Mouse (Mus musculus) c-Kit-negative CD71-positive TER-119-positive erythroid progenitor cells, embryonic 14.5 days (primary cell): ENCODE data around the gene Nck2.

Source experiments
- DNase-seq: peaks from one replicate; pipeline ENCODE4 v3.0.0-alpha.2; 2013; ENCODE audit warnings: low read depth, low spot score

Gene Nck2

DNA sequence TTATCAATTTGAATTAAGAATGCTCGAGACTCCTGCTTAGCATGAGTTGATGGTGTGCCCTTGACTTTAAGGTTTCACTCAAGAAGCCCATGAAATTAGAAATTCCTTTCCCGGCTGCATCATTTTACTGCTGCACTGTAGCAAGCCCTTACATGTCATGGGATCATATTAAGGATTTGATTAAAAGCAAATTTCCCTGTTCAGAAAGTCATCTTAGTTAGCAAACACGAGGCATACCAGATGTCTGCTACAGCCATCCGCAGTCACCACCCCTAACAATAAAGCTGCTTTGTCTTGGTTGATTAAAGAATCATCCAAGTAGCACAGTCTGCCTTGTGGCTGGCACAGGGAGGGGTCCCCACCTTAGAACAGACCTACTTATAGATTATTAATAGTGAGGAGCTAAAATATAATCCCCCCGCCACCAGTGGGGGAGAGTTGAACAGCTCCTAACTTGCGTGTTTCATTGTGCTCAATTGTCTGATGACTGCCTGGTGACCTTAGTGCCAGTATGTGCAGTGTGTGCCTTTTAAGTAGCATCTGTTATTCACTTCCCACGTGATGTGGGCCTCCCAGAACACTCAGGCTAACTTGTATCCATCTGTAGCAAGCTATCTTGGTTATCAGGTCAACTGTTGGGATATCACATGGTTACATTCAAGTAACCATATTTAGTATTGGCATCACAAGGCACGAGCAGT is 122.4 kb downstream of the Nck2 start:
- no peak for DNase-seq

DNA sequence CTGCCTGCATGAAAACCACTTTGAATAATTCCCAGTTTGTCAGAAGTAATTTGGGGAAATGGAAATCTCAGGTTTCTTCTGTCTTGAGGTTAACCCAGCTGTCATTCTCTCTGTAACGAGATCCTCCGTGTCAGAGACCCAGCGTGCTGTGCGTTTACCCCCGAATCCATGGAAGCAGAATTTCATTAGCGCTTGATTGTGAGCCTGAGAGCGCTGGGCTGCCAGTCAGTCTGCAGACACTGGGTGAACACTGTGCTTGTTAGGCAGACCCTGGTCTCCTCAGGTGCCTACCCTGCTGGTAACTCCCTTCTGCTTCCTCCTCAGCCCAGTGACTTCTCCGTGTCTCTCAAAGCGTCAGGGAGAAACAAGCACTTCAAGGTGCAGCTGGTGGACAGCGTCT is 124.4 kb downstream of the Nck2 start:
- DNase-seq: no peak

DNA sequence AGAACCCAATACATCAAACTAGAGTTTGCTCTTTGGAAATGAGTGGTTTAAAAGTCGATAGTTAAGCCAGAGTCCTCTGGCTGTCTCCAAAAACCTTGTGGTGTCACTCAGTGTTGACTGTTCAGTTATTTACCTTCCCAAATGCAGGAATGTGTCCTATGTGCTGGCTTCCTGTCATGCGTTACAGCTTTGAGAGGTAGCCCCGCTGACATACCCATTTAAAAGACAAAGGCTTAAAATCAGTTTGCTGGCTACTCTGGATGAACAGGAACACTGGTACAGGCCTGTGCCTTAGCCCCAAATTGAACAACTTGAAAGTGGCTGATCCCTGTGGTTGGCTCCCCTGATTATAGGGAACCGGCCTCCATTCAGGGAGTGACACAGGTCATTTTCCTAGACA is 126.7 kb downstream of the Nck2 start:
- no peak for DNase-seq

DNA sequence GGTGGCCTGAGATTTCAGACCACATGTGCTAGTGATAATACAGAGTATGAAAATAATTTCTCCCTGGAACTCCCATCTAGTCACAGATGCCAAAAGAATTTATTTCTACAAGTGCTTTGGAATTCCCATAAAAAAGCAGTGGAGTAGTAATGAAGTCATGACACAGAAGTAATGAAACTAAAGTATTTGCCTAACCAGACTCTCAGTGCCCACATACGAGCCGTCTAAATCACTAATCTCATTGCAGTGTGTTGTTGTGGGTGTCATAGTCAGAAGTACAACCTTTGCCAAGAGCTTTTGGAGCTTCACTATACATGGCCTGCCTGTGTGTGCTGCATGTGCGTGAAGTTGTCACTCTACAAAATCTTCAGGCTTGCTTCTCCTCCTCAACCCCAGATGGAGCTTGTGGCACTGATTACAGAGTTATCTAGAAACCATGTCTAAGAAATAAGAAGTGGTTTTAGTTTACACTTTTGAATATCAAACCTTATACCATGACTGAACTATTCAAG is 130.5 kb downstream of the Nck2 start:
- DNase-seq: no peak

- no peak for DNase-seq
Observed at GRCm38 (mm10) chr1:43577371-43577770, 133.0 kb downstream of the Nck2 start.

GRCm38 (mm10) chr1:43583564-43583963 is 139.2 kb downstream of the Nck2 start:
- no peak for DNase-seq

GRCm38 (mm10) chr1:43589001-43589400 is 144.6 kb downstream of the Nck2 start:
- no peak for DNase-seq

- no peak for DNase-seq
Observed at GRCm38 (mm10) chr1:43589910-43590309, 145.5 kb downstream of the Nck2 start.

DNA sequence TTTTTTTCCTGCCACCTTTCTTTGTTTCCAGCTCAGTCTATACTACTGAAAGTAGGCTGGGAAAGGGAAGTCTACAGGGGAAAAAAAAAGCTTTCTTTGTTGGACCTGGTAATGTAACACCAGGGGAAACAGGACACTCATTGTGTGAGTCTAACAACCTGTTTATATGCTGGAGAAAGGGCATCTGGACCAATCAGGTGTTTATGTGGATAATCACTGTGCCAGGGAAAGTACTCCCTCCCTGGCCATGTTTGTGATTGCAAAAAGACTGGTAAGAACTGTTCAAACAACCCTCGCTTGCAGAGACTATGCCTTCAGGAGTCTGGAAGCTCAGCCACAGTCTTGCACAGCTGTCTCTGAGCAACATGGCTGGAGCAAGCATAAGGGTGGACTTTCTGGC is 146.3 kb downstream of the Nck2 start:
- DNase-seq: no peak

GRCm38 (mm10) chr1:43593069-43593468 is 148.7 kb downstream of the Nck2 start:
- no peak for DNase-seq

DNA sequence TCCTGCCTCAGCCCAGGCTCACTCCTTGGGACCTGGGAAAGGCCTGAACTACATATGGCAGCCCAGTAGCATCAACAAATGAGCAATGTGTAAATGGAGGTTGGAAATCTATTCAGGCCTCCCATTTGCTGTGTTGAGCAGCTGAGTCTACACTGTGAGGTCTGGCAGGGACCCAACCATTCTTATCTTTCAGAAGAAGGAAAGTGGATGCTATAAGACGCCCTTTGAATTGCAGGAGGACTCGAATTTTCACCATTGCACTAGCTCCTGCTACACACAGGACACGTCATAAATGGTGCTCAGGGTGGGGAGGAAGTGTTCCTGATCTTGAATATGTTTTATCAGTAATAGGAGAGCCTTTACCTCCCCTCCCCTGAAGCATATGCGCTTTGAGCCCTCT is 150.4 kb downstream of the Nck2 start:
- no peak for DNase-seq

GRCm38 (mm10) chr1:43597731-43598130 is 153.4 kb downstream of the Nck2 start:
- no peak for DNase-seq

DNA sequence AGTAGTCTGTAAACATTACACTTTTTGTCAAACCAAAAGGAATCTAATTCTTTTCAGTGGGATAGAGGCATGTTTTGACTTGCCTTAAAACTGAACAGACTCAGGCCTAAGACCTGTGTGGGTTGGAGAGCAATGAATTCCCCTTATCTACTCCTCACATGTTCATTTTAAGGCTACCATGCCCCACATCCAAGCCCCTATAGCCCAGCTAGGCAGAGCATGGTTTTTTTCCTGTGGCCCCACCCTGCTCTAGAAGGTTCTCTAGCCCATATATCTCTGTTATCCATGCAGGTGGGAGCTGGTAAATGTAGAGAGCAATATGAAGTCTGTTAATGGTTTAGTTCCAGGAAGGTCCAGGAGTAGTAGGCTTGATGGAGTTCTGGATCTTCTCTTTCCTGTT is 155.1 kb downstream of the Nck2 start:
- no peak for DNase-seq

- no peak for DNase-seq
Observed at GRCm38 (mm10) chr1:43601054-43601453, 156.7 kb downstream of the Nck2 start.

- no peak for DNase-seq
Observed at GRCm38 (mm10) chr1:43615948-43616347, 171.6 kb downstream of the Nck2 start.
